Mouse (Mus musculus) lung, embryonic 16.5 days (tissue): ENCODE data around the gene Ccnyl1. TPM values are rescaled to one million over a fixed set of nuclear protein-coding genes. Genes with fewer than 3 reads are reported as not detected.

Experiments
- ATAC-seq: fragments of 200-750 bp; cut with Nextera tagmentation; 2 replicates; pipeline ENCODE4 v1.8.0; 2017; ENCODE audit warnings: low read depth, mild to moderate bottlenecking, moderate library complexity
- H3K27ac ChIP-seq: fragments of 300-500 bp; sonication (generic); 2 replicates; pipeline ENCODE4 v1.5.1; 2014; ENCODE audit warnings: mild to moderate bottlenecking, control low read depth, low read length
- H3K27me3 ChIP-seq: fragments of 300-500 bp; sonication (generic); 2 replicates; pipeline ENCODE4 v1.6.1; 2014; ENCODE audit warnings: low read depth, low read length, mixed read lengths; ENCODE audit not compliant: control insufficient read depth, insufficient read depth
- H3K36me3 ChIP-seq: fragments of 300-500 bp; sonication (generic); 2 replicates; pipeline ENCODE4 v1.6.1; 2014; ENCODE audit warnings: low read length; ENCODE audit not compliant: control insufficient read depth, insufficient read depth
- H3K4me1 ChIP-seq: fragments of 300-500 bp; sonication (generic); replicated peaks from 2 replicates; pipeline ENCODE4 v1.6.1; 2014; ENCODE audit warnings: low read length, mixed read lengths; ENCODE audit not compliant: control insufficient read depth, insufficient read depth
- H3K4me2 ChIP-seq: fragments of 300-500 bp; sonication (generic); 2 replicates; pipeline ENCODE4 v1.6.1; 2014; ENCODE audit warnings: low read depth, low read length, control low read depth
- H3K4me3 ChIP-seq: fragments of 300-500 bp; sonication (generic); 2 replicates; pipeline ENCODE4 v1.5.1; 2014; ENCODE audit warnings: mild to moderate bottlenecking, low read length, control low read depth
- H3K9ac ChIP-seq: fragments of 300-500 bp; sonication (generic); 2 replicates; pipeline ENCODE4 v1.6.1; 2014; ENCODE audit warnings: low read length, control low read depth
- H3K9me3 ChIP-seq: fragments of 300-500 bp; sonication (generic); 2 replicates; pipeline ENCODE4 v1.6.1; 2016; ENCODE audit warnings: low read length; ENCODE audit not compliant: control insufficient read depth
- WGBS: fragments of 180-500 bp; shearing (Covaris S2); extraction: QIAGEN DNeasy Blood & Tissue Kit; methylation state at CpG from one replicate; pipeline ENCODE4 v1.1.7; 2014; 5-methylcytosine and 5-hydroxymethylcytosine counted together
- polyA plus RNA-seq: library from polyadenylated mRNA; unstranded; fragments of >200 nt; fragmentation: Nextera tagmentation; extraction: Ambion mirVana; gene quantifications from 2 replicates; pipeline ENCODE4 v1.2.1, GENCODE M21; 2015

Gene Ccnyl1
- polyA plus RNA-seq, 1 experiment from 2014 or later: 3.8 TPM

DNA sequence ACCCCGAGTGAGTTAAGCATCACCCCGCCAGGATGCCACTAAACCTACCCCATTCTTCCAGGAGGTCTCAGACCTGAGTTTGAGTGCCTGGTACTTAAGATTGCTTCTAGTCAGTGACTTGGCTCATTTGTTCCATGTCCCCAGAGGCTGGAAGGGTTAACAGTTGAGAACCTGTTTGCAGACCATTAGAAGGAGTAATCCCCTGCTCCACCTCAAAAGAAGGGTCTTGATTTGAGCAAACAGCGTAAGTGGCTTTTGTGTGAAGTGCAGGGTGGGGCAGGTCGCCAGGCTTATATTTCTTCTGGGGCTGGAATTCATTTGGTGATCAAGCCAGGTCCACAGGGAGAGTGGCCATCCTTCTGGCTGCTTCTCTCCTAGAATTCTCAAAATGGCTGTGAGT, 83.0 kb downstream of the Ccnyl1 start:
- 65% methylated on average over 4 of the region's 4 CpGs for WGBS
- Histone ChIP-seq H3K4me2 (no peak overlapping the region), H3K36me3 (no peaks in the 10 kb centered on the region), H3K27me3 (no peaks in the 10 kb centered on the region), H3K27ac (peak overlapping the region; percentile 36; the same call in 1 of the 2 replicates), H3K9me3 (no peaks in the 10 kb centered on the region), H3K4me3 (no peak overlapping the region), H3K9ac (no peak overlapping the region), H3K4me1 (no peaks in the 10 kb centered on the region)
- ATAC-seq: peak; percentile 90

Other genes with a start within 250 kb of the Ccnyl1 start
- 34.0 and 34.9 TPM in 2 replicates for gene Creb1, start 157.8 kb upstream of the Ccnyl1 start, polyA plus RNA-seq
- 17.7 and 18.1 TPM in 2 replicates for gene Mettl21a, start 73.2 kb upstream of the Ccnyl1 start, polyA plus RNA-seq
- 2.3 and 2.5 TPM in 2 replicates for gene Fzd5, start 47.3 kb downstream of the Ccnyl1 start, polyA plus RNA-seq